Mouse (Mus musculus): ENCODE data around the gene Uba52. TPM values are rescaled to one million over a fixed set of nuclear protein-coding genes. Genes with fewer than 3 reads are reported as not detected.

Gene Uba52
- 1,000 to 10,000 TPM; 1,328 to 1,514 TPM for total RNA-seq (2021)
- long read RNA-seq, experiment 1, transcript Uba52-208 (3 exons, 387 nt), result minor isoform, 8 of 1,055 reads
- long read RNA-seq, experiment 1, transcript Uba52-203 (4 exons, 711 nt), result major isoform, 886 of 1,055 reads
- long read RNA-seq, experiment 1, transcript Uba52-201 (4 exons, 541 nt), result minor isoform, 99 of 1,055 reads
- long read RNA-seq, experiment 1, transcript Uba52-205 (4 exons, 705 nt), result minor isoform, 32 of 1,055 reads
- long read RNA-seq, experiment 1, partial matches to known transcripts, result 13 of 1,055 reads
- long read RNA-seq, experiment 1, other reads (novel, unspliced or antisense), result 10 of 1,055 reads
- long read RNA-seq, experiment 2, transcript Uba52-203 (4 exons, 711 nt), result major isoform, 754 of 884 reads
- long read RNA-seq, experiment 2, transcript Uba52-205 (4 exons, 705 nt), result minor isoform, 28 of 884 reads
- long read RNA-seq, experiment 2, transcript Uba52-201 (4 exons, 541 nt), result minor isoform, 82 of 884 reads
- long read RNA-seq, experiment 2, transcript Uba52-208 (3 exons, 387 nt), result minor isoform, 7 of 884 reads
- long read RNA-seq, experiment 2, partial matches to known transcripts, result 0 of 884 reads
- long read RNA-seq, experiment 2, other reads (novel, unspliced or antisense), result 9 of 884 reads

DNA sequence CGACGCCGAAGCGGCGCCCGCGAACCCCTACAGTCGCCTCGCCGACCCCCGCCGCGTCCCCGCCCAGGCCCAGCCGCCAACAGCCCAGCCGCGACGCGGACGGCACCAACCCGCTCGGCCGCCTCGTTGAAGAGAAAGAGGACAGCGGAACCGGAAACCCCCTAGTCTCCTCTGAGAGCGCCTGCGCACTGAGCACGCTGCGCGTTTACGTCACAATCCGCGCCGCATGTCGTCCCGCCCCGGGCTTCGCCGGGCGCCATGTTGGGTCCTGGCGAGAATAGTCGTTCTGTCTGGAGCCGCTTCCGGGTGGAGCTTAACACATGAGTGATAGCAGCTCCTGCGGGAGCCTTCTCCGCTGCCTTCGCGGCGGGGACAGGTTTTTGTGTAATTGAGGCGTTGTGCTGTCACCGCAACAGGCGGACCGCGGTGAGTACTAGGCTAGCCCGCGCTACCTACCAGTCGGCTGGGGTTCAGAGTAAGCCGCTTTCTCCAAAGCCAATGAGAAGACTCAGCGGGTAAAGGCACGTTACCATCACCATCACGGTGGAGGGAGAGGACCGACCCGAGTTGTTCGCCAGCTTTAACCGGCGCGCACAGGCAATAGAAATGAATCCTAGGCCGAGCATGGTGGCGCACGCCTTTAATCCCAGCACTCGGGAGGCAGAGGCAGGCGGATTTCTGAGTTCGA, at the start of gene Uba52:
Uba52 (minus strand) TSS at position 574 of the 688 bp plus-strand sequence.
- DNase-seq, result peak; percentile 97 to 98

DNA sequence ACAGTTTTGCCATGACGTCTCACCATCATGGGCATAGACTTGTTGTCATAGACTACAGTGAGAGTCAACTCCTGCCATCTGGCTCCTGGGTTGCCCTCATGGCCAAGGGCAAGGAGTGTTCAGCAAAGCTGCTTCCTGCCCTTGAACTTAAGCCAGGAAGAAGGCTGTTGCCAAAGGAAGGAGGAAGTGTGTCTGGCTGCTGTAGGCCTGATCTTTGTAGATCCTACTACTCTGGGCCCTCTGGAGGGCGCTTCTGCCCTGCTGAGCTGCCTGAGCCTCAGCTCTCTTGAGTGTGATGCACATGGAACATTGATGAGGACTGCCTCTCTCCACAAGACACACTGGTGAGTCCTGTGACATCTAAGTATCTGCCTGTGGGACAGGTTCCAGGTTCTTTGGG, 49.5 kb upstream of the Uba52 start:
- DNase-seq, result peak; percentile 76 to 88

DNA sequence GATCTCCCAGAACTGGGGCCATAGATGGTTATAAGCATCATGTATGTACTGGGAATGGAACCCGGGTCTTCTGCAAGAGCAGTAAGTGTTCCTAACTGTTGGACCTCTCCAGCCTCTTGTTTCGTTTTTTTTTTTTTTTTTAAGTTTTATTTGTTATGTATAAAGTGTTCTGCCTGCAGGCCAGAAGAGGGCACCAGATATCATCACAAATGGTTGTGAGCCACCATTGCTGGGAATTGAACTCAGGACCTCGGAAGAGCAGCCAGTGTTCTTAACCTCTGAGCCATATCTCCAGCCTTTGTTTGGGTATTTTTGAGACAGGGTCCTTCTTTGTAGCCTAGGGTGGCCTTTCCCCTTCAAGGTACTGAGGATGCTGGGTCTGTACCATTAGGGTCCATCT, 48.4 kb upstream of the Uba52 start:
- DNase-seq, result no peak

DNA sequence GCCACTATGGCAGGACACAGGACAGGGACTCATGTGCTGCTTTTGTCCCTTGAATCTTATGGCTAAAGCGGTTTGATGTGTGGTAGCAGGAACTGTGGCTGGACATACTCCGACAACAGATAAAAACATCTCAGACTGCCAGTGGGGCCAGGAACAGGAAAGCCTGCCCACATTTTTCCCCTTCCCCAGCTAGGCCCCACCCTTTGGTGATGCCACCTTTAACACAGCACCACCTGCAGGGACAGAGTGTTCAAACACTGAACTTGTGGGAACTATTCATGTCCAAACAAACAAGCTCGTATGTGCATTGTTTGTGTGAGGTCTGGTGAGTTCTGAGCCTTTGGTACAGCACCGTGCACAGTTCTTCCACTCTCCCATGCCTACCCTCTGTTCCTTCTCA, 47.7 kb upstream of the Uba52 start:
- peak in 1 of 2 experiments; percentile 41 for DNase-seq

DNA sequence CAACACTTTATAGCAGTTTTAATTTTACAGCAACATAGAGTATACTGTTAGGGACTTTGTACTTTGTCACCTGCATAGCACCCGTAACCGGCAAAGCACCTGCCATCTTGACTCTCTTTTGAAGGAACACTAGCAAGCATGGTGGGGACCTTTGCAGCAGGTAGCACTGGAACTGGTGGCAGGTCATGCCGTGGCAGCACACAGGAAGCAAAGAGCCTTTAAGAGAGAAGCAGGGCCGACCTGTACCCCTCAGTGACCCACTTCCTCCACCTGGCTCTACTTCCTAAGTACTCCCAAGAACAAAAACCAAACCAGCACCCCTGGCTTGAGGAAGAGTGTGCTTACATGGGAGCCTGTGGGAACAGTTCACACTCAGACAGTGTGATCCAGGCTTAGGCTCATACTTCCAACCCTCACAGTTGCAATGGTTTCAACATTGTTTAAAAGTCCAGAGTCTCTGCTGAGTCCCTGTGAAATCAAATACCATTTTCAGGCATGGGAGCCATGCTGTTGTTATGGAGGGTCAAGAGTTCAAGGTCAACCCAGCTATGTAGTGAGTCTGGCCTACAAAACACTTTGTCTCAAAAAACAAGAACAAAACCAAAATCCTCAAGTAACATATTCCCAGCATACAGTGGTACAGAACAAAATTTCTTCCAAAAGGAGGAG, 44.6 kb upstream of the Uba52 start:
- DNase-seq, result no peak

DNA sequence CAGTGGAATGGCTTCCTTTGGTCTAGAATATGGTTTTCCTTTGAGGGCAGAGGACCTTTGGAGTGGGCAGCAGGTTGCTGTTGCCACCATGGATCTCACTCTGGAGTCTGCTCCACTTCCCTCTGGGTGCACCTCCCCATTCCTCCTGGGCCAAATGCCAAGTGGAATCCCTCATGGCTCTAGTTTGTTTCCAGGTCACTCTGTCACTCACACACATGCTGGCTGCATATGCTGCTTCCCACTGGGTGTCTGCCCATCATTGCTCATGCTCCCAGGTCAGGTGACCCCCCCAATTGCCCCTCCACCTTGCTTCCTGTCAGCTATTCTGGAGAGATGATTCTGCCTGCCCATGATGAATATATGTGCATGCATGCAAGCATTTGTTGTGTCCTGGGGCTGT, 43.1 kb upstream of the Uba52 start:
- peak; percentile 82 to 87 for DNase-seq

DNA sequence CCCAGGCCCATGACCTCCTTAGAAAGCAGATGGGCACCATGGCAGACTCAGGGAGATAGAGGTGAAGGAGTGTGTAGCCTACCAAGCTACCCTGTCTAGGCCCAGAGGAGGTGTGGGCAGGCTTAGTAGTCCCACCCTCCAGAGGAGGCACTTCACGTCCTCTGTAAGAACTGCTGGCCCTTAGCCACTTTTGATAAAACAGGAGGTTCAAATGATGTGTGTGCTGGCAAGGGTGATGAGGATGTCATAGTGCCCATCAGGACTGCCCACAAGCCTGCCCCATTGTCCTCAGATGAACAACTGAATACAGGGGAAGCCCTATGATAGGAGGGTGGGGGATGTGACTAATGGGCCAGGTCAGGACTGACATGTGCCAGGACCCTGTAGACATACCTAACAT, 42.2 kb upstream of the Uba52 start:
- peak in 1 of 2 experiments; percentile 68 for DNase-seq

DNA sequence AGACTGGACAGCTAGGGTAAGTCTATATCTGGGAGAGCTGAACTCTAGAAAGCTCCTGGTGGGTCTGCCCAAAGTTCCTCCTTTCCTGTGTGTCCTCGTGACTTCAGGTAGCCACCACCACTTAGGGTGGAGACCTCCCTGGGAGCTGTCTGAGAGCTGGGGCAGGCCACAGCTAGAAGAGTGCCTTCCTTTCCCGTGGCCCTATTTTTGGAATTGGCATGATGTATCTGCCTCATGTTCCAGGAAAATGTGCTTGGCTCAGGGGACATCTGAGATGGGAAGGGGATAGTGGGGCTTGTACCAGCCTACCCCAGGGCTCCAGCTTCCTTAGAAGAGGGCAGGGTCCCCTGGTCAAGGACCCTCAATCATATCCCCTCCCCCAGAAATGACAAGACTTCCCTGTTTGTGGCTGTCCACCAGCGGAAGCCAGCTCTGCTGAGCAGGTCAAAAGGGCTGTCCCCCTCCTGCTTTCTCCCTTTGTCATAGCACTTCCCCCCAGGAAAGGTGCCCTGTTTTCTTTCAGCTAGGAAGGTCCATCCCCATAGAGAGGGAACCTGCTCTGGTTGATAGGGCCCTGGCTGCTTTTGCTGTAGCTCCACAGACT, 41.1 kb upstream of the Uba52 start:
- DNase-seq, result peak; percentile 70 to 71

DNA sequence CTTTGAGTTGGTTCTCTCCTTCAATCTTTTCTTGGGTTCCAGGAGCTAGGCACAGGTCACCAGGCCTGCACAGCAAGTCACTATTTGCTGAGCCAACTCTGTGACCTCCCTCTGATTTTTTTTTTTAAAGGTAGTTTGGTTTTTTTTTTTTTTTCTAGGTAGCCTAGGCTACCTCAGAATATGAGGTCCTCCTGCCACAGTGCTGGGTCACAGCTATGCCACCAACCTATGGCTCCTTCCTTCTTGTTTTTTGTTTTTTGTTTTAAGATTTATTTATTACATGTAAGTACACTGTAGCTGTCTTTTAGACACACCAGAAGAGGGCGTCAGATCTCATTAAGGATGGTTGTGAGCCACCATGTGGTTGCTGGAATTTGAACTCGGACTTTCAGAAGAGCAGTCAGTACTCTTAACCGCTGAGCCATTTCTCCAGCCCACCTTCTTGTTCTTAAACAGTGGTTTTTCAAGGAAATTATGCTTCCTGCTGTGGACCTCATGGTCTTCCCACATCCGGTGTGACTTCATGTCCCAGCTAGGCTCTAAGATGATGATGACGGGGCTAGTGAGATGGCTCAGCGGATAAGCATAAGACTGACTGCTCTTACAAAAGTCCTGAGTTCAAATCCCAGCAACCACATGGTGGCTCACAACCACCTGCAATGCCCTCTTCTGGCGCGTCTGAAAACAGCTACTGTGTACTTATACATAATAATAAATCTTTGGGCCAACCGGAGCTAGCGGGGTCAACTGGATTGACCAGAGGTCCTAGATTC, 39.0 kb upstream of the Uba52 start:
- DNase-seq, result no peak

DNA sequence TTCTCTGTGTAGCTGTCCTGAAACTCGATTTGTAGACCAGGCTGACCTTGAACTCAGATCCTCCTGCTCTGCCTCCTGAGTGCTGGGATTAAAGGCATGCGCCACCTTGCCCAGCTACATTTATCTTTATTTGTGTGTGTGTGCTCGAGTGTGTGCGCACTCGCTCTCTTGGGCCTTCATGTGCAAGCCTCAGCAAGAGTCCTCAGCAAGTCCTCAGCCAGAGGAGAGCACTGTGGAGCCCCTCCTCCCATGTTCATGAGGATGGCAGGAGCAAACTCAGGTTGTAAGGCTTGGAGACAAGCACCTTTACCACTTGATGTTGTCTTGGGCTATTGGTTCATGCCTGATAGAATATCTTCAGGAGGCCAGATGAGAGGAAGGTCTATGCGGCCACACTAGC, 37.2 kb upstream of the Uba52 start:
- DNase-seq, result no peak

DNA sequence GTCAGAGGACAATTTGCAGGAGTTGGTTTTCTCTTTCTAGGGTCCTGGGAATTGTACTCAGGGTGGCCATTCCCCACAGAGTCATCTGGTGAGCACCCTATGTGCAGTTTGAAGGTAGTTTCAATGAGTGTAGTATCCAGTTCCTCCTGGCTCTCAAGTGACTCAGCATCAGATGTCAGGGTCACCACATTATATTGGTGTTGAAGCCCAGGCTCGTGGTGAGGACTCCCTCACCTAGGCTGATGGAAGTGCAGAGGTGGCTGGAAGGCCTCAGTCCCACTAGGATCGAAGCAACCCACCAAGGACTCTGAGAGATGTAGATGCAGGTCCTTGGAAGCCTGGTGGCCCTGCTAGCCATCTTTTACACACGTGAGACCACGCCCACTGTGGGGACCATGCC, 35.8 kb upstream of the Uba52 start:
- DNase-seq, result no peak

DNA sequence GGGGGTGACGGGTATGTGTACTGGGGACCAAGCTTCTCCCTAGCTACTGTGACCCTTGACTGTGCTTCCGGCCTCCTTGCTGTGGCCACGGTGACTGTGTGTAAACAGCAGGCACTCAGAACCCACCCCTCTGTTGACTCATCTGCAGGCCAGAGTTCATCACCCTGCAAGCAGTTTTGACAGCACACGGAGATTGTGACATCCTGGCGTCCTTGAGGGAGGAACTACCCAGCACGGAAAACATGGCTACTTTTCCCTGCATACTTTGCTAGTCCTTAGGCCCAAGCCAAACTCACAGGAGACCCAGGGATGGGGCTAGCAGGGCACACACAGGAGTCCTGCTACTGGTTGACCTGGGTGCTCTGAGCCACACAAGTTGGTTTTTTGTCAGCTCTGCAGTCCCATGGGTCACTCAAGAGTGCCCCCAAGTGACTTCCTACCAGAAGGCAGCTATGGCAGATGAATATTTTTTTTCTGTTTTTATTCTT, 33.6 kb upstream of the Uba52 start:
- DNase-seq, result peak; percentile 64 to 80

DNA sequence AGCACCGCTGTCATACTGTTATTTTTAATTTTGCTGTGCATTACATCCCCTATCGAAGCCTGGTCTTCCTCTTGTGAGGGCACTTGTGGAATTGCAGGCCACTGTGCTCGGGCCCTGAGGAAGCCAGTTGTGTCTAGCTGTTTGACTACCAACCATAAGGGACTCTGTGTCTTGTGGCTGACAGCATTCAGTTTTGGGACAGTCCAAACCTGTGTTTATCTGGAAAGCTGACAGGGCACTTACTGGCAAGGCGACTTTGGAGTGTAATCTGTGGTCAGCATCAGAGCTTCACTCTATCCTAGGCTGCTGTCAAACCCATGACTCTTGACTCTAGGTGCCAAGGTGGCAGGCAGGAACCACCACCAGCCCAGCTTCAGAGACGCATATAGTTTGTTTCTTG, 30.5 kb upstream of the Uba52 start:
- DNase-seq, result no peak

DNA sequence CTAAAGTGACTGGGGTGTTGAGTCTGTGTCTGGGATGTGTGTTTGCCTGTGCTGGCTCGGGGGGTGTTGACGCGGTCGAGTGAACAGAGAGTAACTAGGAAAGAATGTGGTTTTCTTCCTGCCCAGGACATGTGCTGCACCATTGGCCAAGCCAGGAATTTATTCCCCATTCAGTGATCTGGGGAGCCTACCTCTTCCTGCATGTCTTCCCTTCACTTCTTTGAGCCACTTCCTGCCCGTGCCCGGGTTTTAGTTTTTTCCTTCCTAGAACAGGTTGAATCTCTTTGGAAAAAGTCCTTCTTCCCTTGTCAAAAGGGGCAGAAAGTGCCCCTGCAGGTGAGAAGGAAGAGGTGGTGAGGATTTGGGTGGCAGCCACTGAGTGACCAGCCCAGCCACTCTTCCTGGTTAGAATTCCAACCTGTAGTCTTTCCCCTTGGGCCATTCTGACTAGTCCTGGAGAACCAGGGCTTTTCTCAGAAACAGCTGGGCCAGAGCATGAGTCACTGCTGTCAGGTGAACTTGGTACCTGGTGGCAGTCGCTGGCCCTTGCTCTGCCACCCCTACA, 30.0 kb upstream of the Uba52 start:
- peak in 1 of 2 experiments; percentile 47 for DNase-seq

DNA sequence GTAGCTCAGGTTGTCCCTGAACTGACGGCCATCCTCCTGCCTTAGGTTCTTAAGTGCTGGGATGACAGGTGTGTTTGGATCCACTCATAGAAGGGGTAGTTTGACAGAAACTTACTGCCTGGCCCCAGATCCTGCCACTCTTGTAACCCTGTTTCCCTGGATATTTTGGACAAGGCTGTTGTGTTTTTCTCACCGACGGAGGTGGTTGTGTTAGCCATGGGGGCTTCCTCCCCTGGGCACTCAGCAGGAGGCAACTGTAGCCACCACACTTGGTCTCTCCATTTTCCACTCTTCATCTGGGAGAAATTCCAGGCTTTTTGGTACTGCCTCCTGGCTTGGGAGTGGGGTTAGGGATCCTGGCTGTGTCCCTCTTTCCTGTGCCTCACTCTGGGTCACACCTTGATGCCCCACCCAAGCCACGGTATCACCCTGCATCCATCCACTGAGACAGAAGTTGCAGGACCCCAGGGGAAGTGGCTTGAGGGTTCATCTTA, 29.5 kb upstream of the Uba52 start:
- DNase-seq, result no peak

DNA sequence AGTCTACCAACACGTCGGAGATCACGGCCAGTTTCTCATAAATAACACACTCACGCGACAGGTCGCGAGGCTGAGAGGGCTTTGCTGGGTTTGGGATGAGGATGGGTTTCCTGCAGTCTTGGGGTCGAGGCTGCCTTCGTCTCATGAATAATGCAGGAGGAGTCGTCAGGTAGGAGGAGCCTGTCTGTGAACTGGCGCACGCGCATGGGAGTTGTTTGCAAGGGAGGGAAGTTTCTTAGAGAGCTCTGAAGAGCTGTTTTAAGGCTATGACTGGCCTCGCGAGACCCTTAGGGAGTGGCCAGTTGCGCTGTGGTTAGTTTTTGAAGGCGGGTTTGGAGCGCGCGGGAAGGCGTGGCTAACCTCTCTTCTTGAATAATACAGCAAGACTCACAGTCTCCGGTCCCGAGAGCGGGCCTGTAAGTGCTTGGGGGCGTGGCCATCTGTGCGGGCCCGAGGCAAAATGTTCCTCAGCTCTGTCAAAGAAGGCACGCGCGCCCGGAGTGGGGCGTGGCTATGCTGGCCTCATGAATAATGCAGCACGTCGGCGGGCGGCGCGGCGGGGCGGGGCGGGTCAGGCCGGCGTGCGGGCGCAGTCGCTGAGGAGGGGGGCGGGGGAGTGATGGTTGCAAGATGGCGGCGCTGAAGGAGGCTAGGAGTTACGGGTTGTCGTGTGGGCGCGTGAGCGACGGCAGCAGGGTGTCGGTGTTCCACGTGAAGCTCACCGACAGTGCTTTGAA, 28.6 kb upstream of the Uba52 start, which contains the start of gene Ell:
Ell (plus strand) TSS at position 381 of the 737 bp plus-strand sequence.
- DNase-seq, result peak; percentile 99

DNA sequence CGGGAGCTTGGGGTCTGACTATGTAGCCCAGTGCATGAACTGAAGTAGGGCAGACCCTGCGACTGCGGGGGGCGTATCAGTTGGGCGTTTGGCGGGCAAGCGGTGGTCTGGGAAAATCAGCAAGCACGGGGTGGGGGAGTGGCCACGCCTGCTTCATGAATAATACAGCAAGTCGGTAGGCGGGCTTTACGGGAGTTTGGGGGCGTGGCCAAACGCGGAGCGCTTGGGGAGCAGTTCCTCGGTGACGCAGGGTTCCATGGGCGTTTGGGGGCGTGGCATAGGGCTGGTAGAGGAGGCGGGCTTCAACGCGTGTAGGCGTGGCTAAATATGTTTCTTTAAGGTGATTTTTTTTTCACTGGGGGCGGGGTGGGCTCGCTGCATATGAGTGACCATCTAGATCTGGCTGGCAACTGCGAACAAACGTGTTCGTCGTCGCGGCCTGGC, 28.1 kb upstream of the Uba52 start:
- DNase-seq, result peak; percentile 98 to 100

DNA sequence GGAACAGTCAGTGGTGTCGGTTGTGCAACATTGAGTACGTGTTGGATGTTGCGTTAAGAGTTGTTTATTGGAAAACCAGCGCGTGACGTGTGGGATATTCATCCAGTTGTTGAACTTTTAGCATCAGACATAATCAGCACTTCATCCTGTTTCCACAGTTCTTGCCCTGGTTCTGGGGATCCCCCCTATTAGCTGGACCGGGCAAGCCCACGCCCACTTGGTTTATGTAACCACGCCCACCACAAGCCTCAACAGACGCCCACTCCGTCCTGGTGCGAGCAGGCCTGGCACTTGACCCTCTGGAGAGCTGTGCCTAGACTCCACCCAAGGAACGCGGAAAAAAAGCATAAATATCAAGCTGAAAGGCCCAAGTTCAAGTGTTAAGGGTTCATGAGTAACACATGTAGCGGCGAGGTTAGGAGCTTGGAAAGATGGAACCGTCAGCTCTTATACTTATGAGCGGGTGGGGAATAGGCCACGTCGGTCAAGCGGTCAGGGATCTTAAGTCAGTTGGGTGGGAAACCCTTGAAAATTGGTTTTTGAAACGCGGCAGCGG, 27.5 kb upstream of the Uba52 start:
- DNase-seq, result peak; percentile 80 to 87

DNA sequence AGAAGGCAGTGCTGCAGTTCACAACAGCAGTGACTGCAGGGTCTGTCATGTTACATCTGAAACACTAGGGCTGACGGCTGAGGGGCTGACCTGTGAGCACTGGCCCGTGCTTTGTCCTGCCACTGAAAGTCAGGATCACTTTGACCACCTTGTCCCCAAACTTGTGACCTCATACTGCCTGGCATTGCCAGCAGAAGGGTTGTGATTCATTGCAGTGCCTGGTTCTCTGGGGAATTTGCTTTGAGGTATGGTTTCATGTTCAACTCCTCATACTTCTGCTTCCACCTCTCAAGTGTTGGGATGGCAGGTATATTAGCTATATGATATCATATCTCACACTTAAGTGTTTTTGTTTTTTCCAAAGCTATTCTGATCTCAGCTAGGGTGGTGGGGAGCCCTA, 25.1 kb upstream of the Uba52 start:
- no peak for DNase-seq

Data from heart, adult 18-20 months (tissue).